Mouse (Mus musculus): ENCODE results near the gene Snn.

DNA sequence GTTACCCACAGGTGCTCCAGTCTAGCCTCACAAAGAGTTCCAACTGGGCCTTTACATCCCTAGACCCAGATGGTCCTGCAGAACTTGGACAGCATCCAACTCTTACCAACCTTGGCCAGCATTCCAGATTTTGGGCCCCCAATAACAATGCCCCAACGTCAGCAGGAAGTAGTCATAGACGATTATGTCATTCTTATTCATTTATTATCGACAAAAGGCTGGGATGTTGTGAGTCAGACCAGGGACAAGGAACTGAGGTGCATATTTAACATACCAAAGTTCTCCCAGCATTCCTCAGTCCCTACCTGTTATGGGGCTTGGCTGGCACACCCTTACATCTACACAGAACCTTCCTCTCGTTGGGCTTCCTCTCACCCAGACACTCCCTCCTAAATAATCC lies 44.4 kb upstream of the Snn start:
- no peak for TF ChIP-seq POLR2A (IDR thresholded peaks at IDR 0.05; ENCODE audit: extremely low read depth, insufficient read depth, low read length)
- TF ChIP-seq CTCF (IDR thresholded peaks at IDR 0.05; ENCODE audit: extremely low read depth, insufficient read depth, low read length): no peak
